Mouse (Mus musculus) ES-E14 (cell line): ENCODE results near the gene Ggcx. TPM values are rescaled to one million over a fixed set of nuclear protein-coding genes. Genes with fewer than 3 reads are reported as not detected.
A peak's percentile ranks its signal among the peaks of the same experiment; 100 is the strongest.

ENCODE experiments used
- DNase-seq: peaks from one replicate; pipeline ENCODE4 v3.0.0-alpha.2; 2013; ENCODE audit warnings: low read depth, low spot score
- H3K27ac ChIP-seq: 2 replicates; pipeline ENCODE4 v1.5.1; 2012; ENCODE audit warnings: low read depth, mild to moderate bottlenecking, low read length, moderate library complexity, mixed read lengths; ENCODE audit not compliant: poor library complexity, insufficient read depth, severe bottlenecking
- H3K36me3 ChIP-seq: 2 replicates; pipeline ENCODE4 v1.6.1; 2012; ENCODE audit warnings: mild to moderate bottlenecking, low read length, moderate library complexity, mixed read lengths; ENCODE audit not compliant: control insufficient read depth, poor library complexity, insufficient read depth, severe bottlenecking
- H3K4me1 ChIP-seq, 2 experiments: fragments of 150-350 bp in 1 of 2; sonication (generic) in 1 of 2; 2 replicates each; pipeline ENCODE4 v1.6.1; 2012; ENCODE audit warnings: low read length in 2 of 2, mild to moderate bottlenecking in 1 of 2, mixed read lengths in 1 of 2; ENCODE audit not compliant: control insufficient read depth in 2 of 2, insufficient read depth in 2 of 2, poor library complexity in 1 of 2
- H3K4me3 ChIP-seq, 2 experiments: fragments of 150-350 bp in 1 of 2; sonication (generic) in 1 of 2; 2 replicates each; pipeline ENCODE4 v1.5.1; 2012; ENCODE audit warnings: low read length in 2 of 2, low read depth in 1 of 2, mild to moderate bottlenecking in 1 of 2, mixed read lengths in 1 of 2; ENCODE audit not compliant: insufficient read depth in 1 of 2, poor library complexity in 1 of 2, severe bottlenecking in 1 of 2
- H3K9ac ChIP-seq: 2 replicates; pipeline ENCODE4 v1.6.1; 2012; ENCODE audit warnings: low read depth, mild to moderate bottlenecking, low read length, mixed read lengths; ENCODE audit not compliant: poor library complexity, insufficient read depth, severe bottlenecking
- H3K9me3 ChIP-seq: fragments of 150-350 bp; sonication (generic); 2 replicates; pipeline ENCODE4 v1.6.1; 2012; ENCODE audit warnings: low read depth, mild to moderate bottlenecking, low read length; ENCODE audit not compliant: control insufficient read depth, insufficient read depth
- CHD2 ChIP-seq: IDR thresholded peaks from 2 replicates; pipeline ENCODE4 v1.6.1; 2014; ENCODE audit warnings: mild to moderate bottlenecking, low read depth, low read length, inconsistent platforms
- HCFC1 ChIP-seq: IDR thresholded peaks from 2 replicates; pipeline ENCODE4 v1.6.1; 2012; ENCODE audit warnings: low read length, inconsistent platforms, borderline replicate concordance; ENCODE audit not compliant: insufficient read depth
- MAFK ChIP-seq: IDR thresholded peaks from 2 replicates; pipeline ENCODE4 v1.6.1; 2014; ENCODE audit warnings: mild to moderate bottlenecking, low read depth, low read length, inconsistent platforms; ENCODE audit not compliant: insufficient read depth
- ZC3H11A ChIP-seq: IDR thresholded peaks from 2 replicates; pipeline ENCODE4 v1.6.1; 2012; ENCODE audit warnings: low read depth, mild to moderate bottlenecking, inconsistent platforms, low read length, borderline replicate concordance
- ZNF384 ChIP-seq: IDR thresholded peaks from 2 replicates; pipeline ENCODE4 v1.6.1; 2012; ENCODE audit warnings: low read depth, low read length, inconsistent platforms
- in situ Hi-C, 2 experiments: fragments of 600-800 bp; cut with MboI; formaldehyde crosslinking; loops; one replicate each; pipeline ENCODE4 v1.15.1; 2025; ENCODE audit warnings: low sequenced_read_pairs in 2 of 2, inconsistent platforms in 1 of 2; ENCODE audit not compliant: unreplicated experiment in 2 of 2
- total RNA-seq: library from RNA; depleted of rRNA; stranded (reverse); fragments of 300-350 nt; gene quantifications from 2 replicates; pipeline ENCODE4 v1.2.3, GENCODE M21; 2012

Gene Ggcx
- total RNA-seq, 1 experiment, result 22.6 TPM

GRCm38 (mm10) chr6:72432153-72432552 is 18.0 kb downstream of the Ggcx start:
- H3K27ac ChIP-seq, result no peak overlapping the region
- no peaks in the 10 kb centered on the region for H3K9me3 ChIP-seq
- no peaks in the 10 kb centered on the region for H3K4me1 ChIP-seq
- in situ Hi-C loops, result no loop called here
- H3K4me3 ChIP-seq, result no peak overlapping the region
- DNase-seq, result no peak
- H3K9ac ChIP-seq, result no peak overlapping the region
- peaks cover 14% of the 10 kb centered on the region for H3K36me3 ChIP-seq
- TF ChIP-seq CHD2 (no peak; the same call in 1 of the 2 replicates), ZNF384 (no peak), ZC3H11A (no peak), MAFK (no peak), HCFC1 (no peak)

- in situ Hi-C loops, result no loop called here
- H3K27ac ChIP-seq, result peak overlapping the region; percentile 12; the same call in 1 of the 2 replicates
- H3K36me3 ChIP-seq, result peaks cover 19% of the 10 kb centered on the region
- peak overlapping the region; percentile 86 to 97 for H3K4me3 ChIP-seq
- H3K9ac ChIP-seq, result peak overlapping the region; percentile 99
- H3K9me3 ChIP-seq, result no peaks in the 10 kb centered on the region
- TF ChIP-seq HCFC1 (no peak; the same call in 1 of the 2 replicates), ZC3H11A (no peak)
- DNase-seq, result no peak
- H3K4me1 ChIP-seq, result peaks cover 0 to 2% of the 10 kb centered on the region in 2 experiments; a peak in 1 of 4 replicates
These were observed 24.1 kb downstream of the Ggcx start for GRCm38 (mm10) chr6:72438226-72438625.

GRCm38 (mm10) chr6:72438862-72439354 is 24.8 kb downstream of the Ggcx start:
- in situ Hi-C loops, result no loop called here
- Histone ChIP-seq H3K36me3 (peaks cover 19% of the 10 kb centered on the region), H3K4me1 (peaks cover 0 to 2% of the 10 kb centered on the region in 2 experiments; a peak in 1 of 4 replicates), H3K27ac (peak overlapping the region; percentile 92), H3K4me3 (peak overlapping the region; percentile 86 to 97), H3K9me3 (no peaks in the 10 kb centered on the region), H3K9ac (peak overlapping the region; percentile 99)
- DNase-seq, result peak; percentile 57
- TF ChIP-seq ZNF384 (no peak), HCFC1 (0 out of 2 replicates have a peak, but pooled peaks have one; percentile 43), MAFK (no peak), ZC3H11A (no peak), CHD2 (no peak)

- H3K4me3 ChIP-seq, result peak within 1 kb of the TSS; percentile 86 to 97
- H3K27ac ChIP-seq, result peak within 1 kb of the TSS; percentile 92
- H3K4me1 ChIP-seq, result peaks cover 0 to 2% of the 10 kb centered on the region in 2 experiments; a peak in 1 of 4 replicates
- DNase-seq, result peak; percentile 72
- peaks cover 19% of the 10 kb centered on the region for H3K36me3 ChIP-seq
- H3K9ac ChIP-seq, result peak within 1 kb of the TSS; percentile 99
- no peaks in the 10 kb centered on the region for H3K9me3 ChIP-seq
- in situ Hi-C loops, result no loop called here
- TF ChIP-seq ZC3H11A (no peak), HCFC1 (no peak), MAFK (no peak), CHD2 (no peak), ZNF384 (no peak)
These were observed 25.5 kb downstream of the Ggcx start, which contains the start of gene Mat2a for GRCm38 (mm10) chr6:72439355-72440185. Mat2a (minus strand) TSS chr6:72439558.
